Mouse (Mus musculus): ENCODE data around the gene Adar. TPM values are rescaled to one million over a fixed set of nuclear protein-coding genes. Genes with fewer than 3 reads are reported as not detected.

The Adar gene
- polyA plus RNA-seq, 1 experiment: 24.1 TPM

GRCm38 (mm10) chr3:89802876-89803275 lies 88.1 kb downstream of the Adar start:
- Histone ChIP-seq H3K27ac (ENCODE audit: insufficient read depth, low read length) (no peak overlapping the region), H3K4me1 (ENCODE audit: control insufficient read depth, insufficient read depth, low read length) (no peaks in the 10 kb centered on the region)
- TF ChIP-seq POLR2A (IDR thresholded peaks at IDR 0.05; ENCODE audit: low read depth, low read length) (no peak), CTCF (IDR thresholded peaks at IDR 0.05; ENCODE audit: borderline replicate concordance, insufficient read depth, low read length) (no peak)

More at GRCm38 (mm10) chr3:89802876-89803275, 88.1 kb downstream of the Adar start:
- H3K4me3 ChIP-seq (ENCODE audit: insufficient read depth, low read length): no peak overlapping the region

Other genes starting within 250 kb of the Adar start
- 0.90 and 1.6 TPM in 2 replicates for gene Kcnn3, start 194.9 kb upstream of the Adar start, polyA plus RNA-seq (2011; ENCODE audit: insufficient read length, low read depth, missing spikeins)
- gene Chrnb2, start 49.6 kb downstream of the Adar start, polyA plus RNA-seq (2011; ENCODE audit: insufficient read length, low read depth, missing spikeins): 0.22 and 0.39 TPM in 2 replicates
- 77.4 and 84.9 TPM in 2 replicates for gene Ube2q1, start 58.6 kb downstream of the Adar start, polyA plus RNA-seq (2011; ENCODE audit: insufficient read length, low read depth, missing spikeins)
- 0.17 TPM in 1 of 2 replicates, not detected in the other for gene She, start 116.3 kb downstream of the Adar start, polyA plus RNA-seq (2011; ENCODE audit: insufficient read length, low read depth, missing spikeins)
- gene Il6ra, start 198.2 kb downstream of the Adar start, polyA plus RNA-seq (2011; ENCODE audit: insufficient read length, low read depth, missing spikeins): 1.9 and 2.3 TPM in 2 replicates
- gene Atp8b2, start 248.5 kb downstream of the Adar start, polyA plus RNA-seq (2011; ENCODE audit: insufficient read length, low read depth, missing spikeins): 109 and 120 TPM in 2 replicates

All from embryonic fibroblast, embryonic 13.5 days (primary cell).